ENCODE assay signal across 9 mouse cellular contexts in genomic region chr11:121548996-121549842, GRCm38 (mm10). TPM values are rescaled to one million over a fixed set of nuclear protein-coding genes. Genes with fewer than 3 reads are reported as not detected.
DNase-seq lines count a peak whose midpoint lies in the region; ATAC-seq and TF ChIP-seq lines count a peak whose summit lies in the region.
"Had no signal": no experiment of that assay in that cellular context is flagged by ENCODE, and none has a peak within 500 bp of the region (broad histone marks: within the 10 kb centered on the region; RNA-seq: fewer than 3 reads in every experiment).

No protein-coding gene starts in this region.

- no peaks in the 10 kb centered on the region for H3K27me3 ChIP-seq in lung, embryonic 14.5 days (ENCODE audit: insufficient read depth, low read length)
- no peaks in the 10 kb centered on the region for H3K27me3 ChIP-seq in embryonic facial prominence, embryonic 15.5 days
- H3K27me3 ChIP-seq in intestine, embryonic 16.5 days (replicated peaks; ENCODE audit: control insufficient read depth, insufficient read depth, low read length), result no peaks in the 10 kb centered on the region
- H3K27me3 ChIP-seq in liver, embryonic 12.5 days (replicated peaks), result no peaks in the 10 kb centered on the region

- H3K4me2 ChIP-seq in lung, embryonic 14.5 days, result no peak overlapping the region
- H3K4me2 ChIP-seq in embryonic facial prominence, embryonic 15.5 days (replicated peaks), result no peak overlapping the region
- 0 out of 2 replicates have a peak overlapping the region, but pooled peaks have one; percentile 1 for H3K4me2 ChIP-seq in intestine, embryonic 16.5 days (ENCODE audit: low read depth, low read length)
- peak overlapping the region; percentile 49 for H3K4me2 ChIP-seq in liver, embryonic 12.5 days

- peak; percentile 52; the same call in 1 of the 2 replicates for ATAC-seq in lung, embryonic 14.5 days (ENCODE audit: insufficient read depth)
- ATAC-seq in embryonic facial prominence, embryonic 15.5 days (ENCODE audit: insufficient number of reproducible peaks, low FRiP score, low TSS enrichment, low read depth), result no peak
- peak; percentile 3; the same call in 1 of the 2 replicates for ATAC-seq in intestine, embryonic 16.5 days
- ATAC-seq in liver, embryonic 12.5 days, result peak; percentile 68

- peak; percentile 67 for DNase-seq in lung, embryonic 14.5 days
- DNase-seq in lung, postnatal 10 days, result no peak
- DNase-seq in spleen, postnatal 14 days (ENCODE audit: low spot score in 2 of 2), result peak; percentile 26 to 44
- DNase-seq in gastrocnemius, postnatal 14 days, result no peak
- no peak for DNase-seq in T-cell, adult 2 months (ENCODE audit: low spot score)

- peak overlapping the region; percentile 75; the same call in 1 of the 2 replicates for H3K27ac ChIP-seq in lung, embryonic 14.5 days (ENCODE audit: low read depth)
- 0 out of 2 replicates have a peak overlapping the region, but pooled peaks have one; percentile 39 for H3K27ac ChIP-seq in embryonic facial prominence, embryonic 15.5 days (replicated peaks)
- H3K27ac ChIP-seq in intestine, embryonic 16.5 days (ENCODE audit: low read length), result no peak overlapping the region
- peak overlapping the region; percentile 97 for H3K27ac ChIP-seq in liver, embryonic 12.5 days

- no peaks in the 10 kb centered on the region for H3K36me3 ChIP-seq in lung, embryonic 14.5 days (ENCODE audit: insufficient read depth)
- no peaks in the 10 kb centered on the region for H3K36me3 ChIP-seq in embryonic facial prominence, embryonic 15.5 days
- no peaks in the 10 kb centered on the region for H3K36me3 ChIP-seq in intestine, embryonic 16.5 days (ENCODE audit: control insufficient read depth, insufficient read depth, low read length)
- peaks cover 24% of the 10 kb centered on the region for H3K36me3 ChIP-seq in liver, embryonic 12.5 days

- TF ChIP-seq CTCF in lung, embryonic 14.5 days (IDR thresholded peaks at IDR 0.05; ENCODE audit: low read depth), result no peak

- H3K4me3 ChIP-seq in lung, embryonic 14.5 days (ENCODE audit: low read depth, low read length), result no peak overlapping the region
- no peak overlapping the region for H3K4me3 ChIP-seq in embryonic facial prominence, embryonic 15.5 days (replicated peaks)
- no peak overlapping the region for H3K4me3 ChIP-seq in intestine, embryonic 16.5 days (ENCODE audit: low read length)
- H3K4me3 ChIP-seq in liver, embryonic 12.5 days, result no peak overlapping the region

- intact Hi-C loops in gastrocnemius, postnatal 14 days (cut with DNase I; ENCODE audit: low total_unique reads), result no loop called here

- H3K4me1 ChIP-seq in lung, embryonic 14.5 days (ENCODE audit: insufficient read depth), result peaks cover 16% of the 10 kb centered on the region; the same call in 1 of the 2 replicates
- H3K4me1 ChIP-seq in embryonic facial prominence, embryonic 15.5 days, result peaks cover 56% of the 10 kb centered on the region
- peaks cover 34% of the 10 kb centered on the region for H3K4me1 ChIP-seq in intestine, embryonic 16.5 days (ENCODE audit: control insufficient read depth, insufficient read depth, low read length)
- peaks cover 89% of the 10 kb centered on the region for H3K4me1 ChIP-seq in liver, embryonic 12.5 days

- 59% methylated on average over 12 of the region's 12 CpGs for WGBS in lung, embryonic 14.5 days
- 80% methylated on average over 12 of the region's 12 CpGs for WGBS in embryonic facial prominence, embryonic 15.5 days
- WGBS in intestine, embryonic 16.5 days, result 64% methylated on average over 12 of the region's 12 CpGs
- 51% methylated on average over 12 of the region's 12 CpGs for WGBS in liver, embryonic 12.5 days (ENCODE audit: insufficient replicate concordance)

- no peak overlapping the region for H3K9ac ChIP-seq in lung, embryonic 14.5 days
- H3K9ac ChIP-seq in embryonic facial prominence, embryonic 15.5 days, result no peak overlapping the region
- H3K9ac ChIP-seq in intestine, embryonic 16.5 days (ENCODE audit: low read depth, low read length), result no peak overlapping the region
- H3K9ac ChIP-seq in liver, embryonic 12.5 days, result peak overlapping the region; percentile 67

- no peaks in the 10 kb centered on the region for H3K9me3 ChIP-seq in lung, embryonic 14.5 days (ENCODE audit: low read depth, low read length)
- no peaks in the 10 kb centered on the region for H3K9me3 ChIP-seq in embryonic facial prominence, embryonic 15.5 days (replicated peaks)
- H3K9me3 ChIP-seq in intestine, embryonic 16.5 days (ENCODE audit: control insufficient read depth, low read length), result no peaks in the 10 kb centered on the region
- H3K9me3 ChIP-seq in liver, embryonic 12.5 days (replicated peaks), result no peaks in the 10 kb centered on the region

RNA-seq across cellular contexts. Expression of gene Zfp750, which starts 30.1 kb away (rescaled TPM):
- 0.09 and 0.34 TPM in 2 replicates for polyA plus RNA-seq in lung, embryonic 14.5 days (2014; fragmentation: Nextera tagmentation; extraction: Ambion mirVana)
- polyA plus RNA-seq in embryonic facial prominence, embryonic 15.5 days (2015; fragmentation: Nextera tagmentation; extraction: Ambion mirVana), result 26.7 and 33.2 TPM in 2 replicates
- 0.50 and 0.62 TPM in 2 replicates for polyA plus RNA-seq in intestine, embryonic 16.5 days (2015; fragmentation: Nextera tagmentation; extraction: Ambion mirVana)
- 0.24 and 0.35 TPM in 2 replicates for polyA plus RNA-seq in liver, embryonic 12.5 days (2016; fragmentation: Nextera tagmentation; extraction: Ambion mirVana)
- total RNA-seq in gastrocnemius, postnatal 14 days (2021), result not detected
- total RNA-seq: left cerebral cortex, postnatal 10 days had no signal

Comparison
In these comparisons a context has a peak if more than half of its experiments do, and no peak if none do; other contexts are left out.
1. DNase-seq: peak in lung, embryonic 14.5 days (single experiment) and spleen, postnatal 14 days (2 of 2); none in lung, postnatal 10 days (single experiment), gastrocnemius, postnatal 14 days (single experiment) and T-cell, adult 2 months (single experiment).
2. H3K4me2 ChIP-seq: peak in intestine, embryonic 16.5 days (single experiment) and liver, embryonic 12.5 days (single experiment); none in lung, embryonic 14.5 days (single experiment) and embryonic facial prominence, embryonic 15.5 days (single experiment).
3. RNA of gene Zfp750, which starts 30.1 kb away (polyA plus RNA-seq): 26.7 to 33.2 TPM in embryonic facial prominence, embryonic 15.5 days; 0.50 to 0.62 TPM in intestine, embryonic 16.5 days, 0.24 to 0.35 TPM in liver, embryonic 12.5 days and 0.09 to 0.34 TPM in lung, embryonic 14.5 days; every median in the first group is over 10 times any median in the second.